ENCODE assay signal across 21 mouse cellular contexts in the genomic region with DNA sequence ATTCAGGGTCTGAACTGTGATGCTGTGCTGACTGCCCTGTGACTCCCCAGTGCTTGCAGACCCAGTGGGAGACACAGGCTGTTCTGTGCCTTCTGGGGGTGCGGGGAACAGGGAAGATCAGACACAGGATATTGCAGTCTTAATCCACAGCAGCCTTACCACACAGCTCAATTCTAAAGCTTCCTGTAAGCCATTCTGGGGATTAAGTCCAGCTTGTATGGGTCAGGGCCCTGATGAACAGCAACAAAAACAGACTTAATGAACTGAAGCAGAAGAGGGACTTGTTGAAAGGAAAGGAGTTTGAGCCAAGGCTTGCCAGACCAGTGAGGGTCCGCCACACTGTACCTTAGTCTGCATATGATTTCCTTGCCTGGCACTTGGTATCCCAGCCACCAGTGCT. TPM values are rescaled to one million over a fixed set of nuclear protein-coding genes. Genes with fewer than 3 reads are reported as not detected.
DNase-seq lines count a peak whose midpoint lies in the region; ATAC-seq and TF ChIP-seq lines count a peak whose summit lies in the region.
"Had no signal": no experiment of that assay in that cellular context is flagged by ENCODE, and none has a peak within 500 bp of the region (broad histone marks: within the 10 kb centered on the region; RNA-seq: fewer than 3 reads in every experiment).

No protein-coding gene starts in this region.

- H3K9me3 ChIP-seq in forebrain, embryonic 12.5 days, result no peaks in the 10 kb centered on the region
- H3K9me3 ChIP-seq in forebrain, embryonic 15.5 days, result no peaks in the 10 kb centered on the region
- no peaks in the 10 kb centered on the region for H3K9me3 ChIP-seq in midbrain, embryonic 12.5 days
- H3K9me3 ChIP-seq in midbrain, embryonic 11.5 days (ENCODE audit: control insufficient read depth, low read length), result no peaks in the 10 kb centered on the region
- H3K9me3 ChIP-seq in lung, postnatal 0 days (ENCODE audit: low read length), result no peaks in the 10 kb centered on the region
- H3K9me3 ChIP-seq: embryonic facial prominence, embryonic 15.5 days; heart, embryonic 13.5 days; hindbrain, embryonic 12.5 days had no signal

- TF ChIP-seq CTCF in brain, embryonic 14.5 days (IDR thresholded peaks at IDR 0.05; ENCODE audit: borderline replicate concordance, extremely low read depth, insufficient read depth, insufficient read length), result no peak
- no peak for TF ChIP-seq CTCF in lung, postnatal 0 days (IDR thresholded peaks at IDR 0.05)

- TF ChIP-seq POLR2A in brain, embryonic 14.5 days (IDR thresholded peaks at IDR 0.05; ENCODE audit: borderline replicate concordance, extremely low read depth, insufficient read depth, insufficient read length, poor library complexity, severe bottlenecking), result no peak

- 0 out of 2 replicates have a peak overlapping the region, but pooled peaks have one; percentile 0 for H3K27ac ChIP-seq in forebrain, embryonic 12.5 days
- no peak overlapping the region for H3K27ac ChIP-seq in forebrain, embryonic 15.5 days (replicated peaks)
- 0 out of 2 replicates have a peak overlapping the region, but pooled peaks have one; percentile 2 for H3K27ac ChIP-seq in midbrain, embryonic 12.5 days (replicated peaks)
- H3K27ac ChIP-seq in midbrain, embryonic 11.5 days (ENCODE audit: low read depth, low read length), result no peak overlapping the region
- H3K27ac ChIP-seq in lung, postnatal 0 days (ENCODE audit: low read length), result no peak overlapping the region
- H3K27ac ChIP-seq: embryonic facial prominence, embryonic 15.5 days; gastrocnemius, adult 2 months; heart, embryonic 13.5 days; hindbrain, embryonic 12.5 days; hindbrain, postnatal 0 days had no signal

- 0 out of 2 replicates have a peak, but pooled peaks cover 7% of the 10 kb centered on the region for H3K27me3 ChIP-seq in forebrain, embryonic 12.5 days
- H3K27me3 ChIP-seq in forebrain, embryonic 15.5 days, result no peaks in the 10 kb centered on the region
- H3K27me3 ChIP-seq in midbrain, embryonic 12.5 days, result peaks cover 37% of the 10 kb centered on the region
- H3K27me3 ChIP-seq in midbrain, embryonic 11.5 days (ENCODE audit: control insufficient read depth, insufficient read depth, low read length), result peaks cover 8% of the 10 kb centered on the region; the same call in 1 of the 2 replicates
- H3K27me3 ChIP-seq in lung, postnatal 0 days (replicated peaks; ENCODE audit: insufficient read depth, low read length), result no peaks in the 10 kb centered on the region

- H3K9ac ChIP-seq in forebrain, embryonic 12.5 days, result no peak overlapping the region
- no peak overlapping the region for H3K9ac ChIP-seq in forebrain, embryonic 15.5 days (replicated peaks)
- H3K9ac ChIP-seq in midbrain, embryonic 12.5 days (replicated peaks), result no peak overlapping the region
- H3K9ac ChIP-seq in midbrain, embryonic 11.5 days (ENCODE audit: low read length), result no peak overlapping the region
- H3K9ac ChIP-seq in lung, postnatal 0 days (replicated peaks; ENCODE audit: low read depth), result no peak overlapping the region
- H3K9ac ChIP-seq: embryonic facial prominence, embryonic 15.5 days; heart, embryonic 13.5 days; hindbrain, embryonic 12.5 days had no signal

- H3K4me3 ChIP-seq in forebrain, embryonic 12.5 days (replicated peaks), result no peak overlapping the region
- no peak overlapping the region for H3K4me3 ChIP-seq in forebrain, embryonic 15.5 days
- H3K4me3 ChIP-seq in midbrain, embryonic 12.5 days, result no peak overlapping the region
- H3K4me3 ChIP-seq in midbrain, embryonic 11.5 days (ENCODE audit: low read depth, low read length), result no peak overlapping the region
- H3K4me3 ChIP-seq in lung, postnatal 0 days (ENCODE audit: low read depth, low read length), result no peak overlapping the region
- H3K4me3 ChIP-seq: embryonic facial prominence, embryonic 15.5 days; erythroblast, embryonic 14.5 days; gastrocnemius, adult 2 months; heart, embryonic 13.5 days; hindbrain, embryonic 12.5 days had no signal

- H3K4me1 ChIP-seq in forebrain, embryonic 12.5 days, result peaks cover 48% of the 10 kb centered on the region
- H3K4me1 ChIP-seq in forebrain, embryonic 15.5 days, result peaks cover 51% of the 10 kb centered on the region
- peaks cover 46% of the 10 kb centered on the region for H3K4me1 ChIP-seq in midbrain, embryonic 12.5 days
- peaks cover 10% of the 10 kb centered on the region for H3K4me1 ChIP-seq in midbrain, embryonic 11.5 days (ENCODE audit: control insufficient read depth, insufficient read depth, low read length)
- H3K4me1 ChIP-seq in lung, postnatal 0 days (ENCODE audit: insufficient read depth, low read depth, low read length), result no peaks in the 10 kb centered on the region
- H3K4me1 ChIP-seq: embryonic facial prominence, embryonic 15.5 days had no signal

- ATAC-seq in forebrain, embryonic 12.5 days (ENCODE audit: low FRiP score), result no peak
- no peak for ATAC-seq in forebrain, embryonic 15.5 days (replicated peaks)
- no peak for ATAC-seq in midbrain, embryonic 12.5 days (ENCODE audit: low FRiP score, low read depth)
- ATAC-seq in midbrain, embryonic 11.5 days (ENCODE audit: low FRiP score), result no peak
- no peak for ATAC-seq in lung, postnatal 0 days
- ATAC-seq: hindbrain, postnatal 0 days had no signal

- no peaks in the 10 kb centered on the region for H3K36me3 ChIP-seq in forebrain, embryonic 12.5 days (replicated peaks)
- no peaks in the 10 kb centered on the region for H3K36me3 ChIP-seq in forebrain, embryonic 15.5 days
- no peaks in the 10 kb centered on the region for H3K36me3 ChIP-seq in midbrain, embryonic 12.5 days
- no peaks in the 10 kb centered on the region for H3K36me3 ChIP-seq in midbrain, embryonic 11.5 days (ENCODE audit: control insufficient read depth, insufficient read depth, low read length)
- H3K36me3 ChIP-seq in lung, postnatal 0 days (ENCODE audit: insufficient read depth, low read length), result no peaks in the 10 kb centered on the region
- H3K36me3 ChIP-seq: embryonic facial prominence, embryonic 15.5 days; heart, embryonic 13.5 days; hindbrain, embryonic 12.5 days had no signal

- WGBS in forebrain, embryonic 12.5 days, result 36% methylated on average over 2 of the region's 2 CpGs
- WGBS in forebrain, embryonic 15.5 days, result 50% methylated on average over 2 of the region's 2 CpGs
- 33% methylated on average over 2 of the region's 2 CpGs for WGBS in midbrain, embryonic 12.5 days
- 34% methylated on average over 2 of the region's 2 CpGs for WGBS in midbrain, embryonic 11.5 days
- WGBS in lung, postnatal 0 days, result 88% methylated on average over 2 of the region's 2 CpGs

- TF ChIP-seq EP300 in lung, postnatal 0 days (IDR thresholded peaks at IDR 0.05), result no peak

- no peak overlapping the region for H3K4me2 ChIP-seq in forebrain, embryonic 12.5 days
- no peak overlapping the region for H3K4me2 ChIP-seq in forebrain, embryonic 15.5 days (replicated peaks)
- H3K4me2 ChIP-seq in midbrain, embryonic 12.5 days (replicated peaks), result no peak overlapping the region
- no peak overlapping the region for H3K4me2 ChIP-seq in midbrain, embryonic 11.5 days
- no peak overlapping the region for H3K4me2 ChIP-seq in lung, postnatal 0 days (replicated peaks; ENCODE audit: low read depth, low read length)
- H3K4me2 ChIP-seq: embryonic facial prominence, embryonic 15.5 days; heart, embryonic 13.5 days; hindbrain, embryonic 12.5 days had no signal

- no peak for DNase-seq in midbrain, embryonic 11.5 days (ENCODE audit: low spot score, missing footprints)
- peak; percentile 66 for DNase-seq in brain, embryonic 14.5 days (ENCODE audit: low read depth)
- peak; percentile 60 for DNase-seq in retina, postnatal 7 days (ENCODE audit: low read depth, low spot score)
- no peak for DNase-seq in lung, postnatal 0 days (ENCODE audit: low spot score)
- DNase-seq: adrenal gland, postnatal 14 days; cerebellum, adult 8-10 months; cerebellum, postnatal 14 days; embryo, embryonic 11 days; gastrocnemius, adult 2 months; gastrocnemius, postnatal 25 days; heart, adult 11 months; heart, postnatal 36 days had no signal

RNA-seq across cellular contexts. Expression of a gene that starts 58.4 kb away (rescaled TPM):
- 43.3 and 48.3 TPM in 2 replicates for polyA plus RNA-seq in forebrain, embryonic 12.5 days (2016; fragmentation: Nextera tagmentation; extraction: Ambion mirVana)
- polyA plus RNA-seq in forebrain, embryonic 15.5 days (2015; fragmentation: Nextera tagmentation; extraction: Ambion mirVana), result 86.3 and 93.7 TPM in 2 replicates
- polyA plus RNA-seq in midbrain, embryonic 12.5 days (2016; fragmentation: Nextera tagmentation; extraction: Ambion mirVana), result 40.1 and 47.7 TPM in 2 replicates
- polyA plus RNA-seq in midbrain, embryonic 11.5 days (2014; fragmentation: Nextera tagmentation; extraction: Ambion mirVana), result 21.3 and 21.4 TPM in 2 replicates
- 129 and 146 TPM in 2 replicates for polyA plus RNA-seq in brain, embryonic 14.5 days (2012; rRNA removed)
- polyA plus RNA-seq in lung, postnatal 0 days (2015; fragmentation: Nextera tagmentation; extraction: Ambion mirVana), result 0.56 TPM in 2 replicates

RNA-seq across cellular contexts. Expression of a gene that starts 59.6 kb away (rescaled TPM):
- 27.5 and 30.8 TPM in 2 replicates for polyA plus RNA-seq in forebrain, embryonic 12.5 days (2016; fragmentation: Nextera tagmentation; extraction: Ambion mirVana)
- 18.7 and 20.4 TPM in 2 replicates for polyA plus RNA-seq in forebrain, embryonic 15.5 days (2015; fragmentation: Nextera tagmentation; extraction: Ambion mirVana)
- polyA plus RNA-seq in midbrain, embryonic 12.5 days (2016; fragmentation: Nextera tagmentation; extraction: Ambion mirVana), result 41.8 and 49.0 TPM in 2 replicates
- polyA plus RNA-seq in midbrain, embryonic 11.5 days (2014; fragmentation: Nextera tagmentation; extraction: Ambion mirVana), result 11.6 and 12.8 TPM in 2 replicates
- polyA plus RNA-seq in brain, embryonic 14.5 days (2012; rRNA removed), result 61.0 and 82.4 TPM in 2 replicates
- polyA plus RNA-seq in lung, postnatal 0 days (2015; fragmentation: Nextera tagmentation; extraction: Ambion mirVana), result 0.08 TPM in 1 of 2 replicates, not detected in the other
- polyA plus RNA-seq: heart, postnatal 0 days had no signal

Comparison
In these comparisons a context has a peak if more than half of its experiments do, and no peak if none do; other contexts are left out.
1. H3K27ac ChIP-seq: peak in forebrain, embryonic 12.5 days (single experiment) and midbrain, embryonic 12.5 days (single experiment); none in forebrain, embryonic 15.5 days (single experiment), midbrain, embryonic 11.5 days (single experiment) and lung, postnatal 0 days (single experiment).
2. DNase-seq: peak in brain, embryonic 14.5 days (single experiment) and retina, postnatal 7 days (single experiment); none in midbrain, embryonic 11.5 days (single experiment) and lung, postnatal 0 days (single experiment).
3. RNA of a gene that starts 58.4 kb away (polyA plus RNA-seq): 129 to 146 TPM in brain, embryonic 14.5 days, 86.3 to 93.7 TPM in forebrain, embryonic 15.5 days, 43.3 to 48.3 TPM in forebrain, embryonic 12.5 days, 40.1 to 47.7 TPM in midbrain, embryonic 12.5 days and 21.3 to 21.4 TPM in midbrain, embryonic 11.5 days; 0.56 TPM in lung, postnatal 0 days; every median in the first group is over 10 times any median in the second.
4. RNA of a gene that starts 59.6 kb away (polyA plus RNA-seq): 61.0 to 82.4 TPM in brain, embryonic 14.5 days, 41.8 to 49.0 TPM in midbrain, embryonic 12.5 days, 27.5 to 30.8 TPM in forebrain, embryonic 12.5 days, 18.7 to 20.4 TPM in forebrain, embryonic 15.5 days and 11.6 to 12.8 TPM in midbrain, embryonic 11.5 days; 0.08 TPM in lung, postnatal 0 days; every median in the first group is over 10 times any median in the second.